Mouse (Mus musculus): ENCODE measurements at regions not wholly inside any gene's neighbourhood (a gene's known extent, or its start where the extent isn't known, plus 50 kb on each side); places are given as distances from the start of the nearest gene placed in this dataset.

- DNase-seq (ENCODE audit: extremely low spot score), result no peak
These were observed 329.3 kb downstream of the Phkb start for GRCm38 (mm10) chr8:86170091-86170490.

GRCm38 (mm10) chr8:86164818-86165217 is 324.1 kb downstream of the Phkb start:
- no peak for DNase-seq (ENCODE audit: extremely low spot score)

- DNase-seq (ENCODE audit: extremely low spot score), result no peak
These were observed 318.5 kb downstream of the Phkb start for GRCm38 (mm10) chr8:86159074-86159783.

GRCm38 (mm10) chr8:86147586-86147985 is 306.8 kb downstream of the Phkb start:
- no peak for DNase-seq (ENCODE audit: extremely low spot score)

- no peak for DNase-seq (ENCODE audit: extremely low spot score)
These were observed 284.5 kb downstream of the Phkb start for GRCm38 (mm10) chr8:86125244-86125643.

- no peak for DNase-seq (ENCODE audit: extremely low spot score)
These were observed 283.9 kb downstream of the Phkb start for GRCm38 (mm10) chr8:86124655-86125054.

Measured in embryo, embryonic 9.5 days (tissue).